Mouse (Mus musculus): Measurements from ENCODE around the gene Adcy4.

GRCm38 (mm10) chr14:55779656-55780055 is 4.2 kb downstream of the Adcy4 start:
- no peak for TF ChIP-seq CTCF (IDR thresholded peaks at IDR 0.05; ENCODE audit: low read depth, low read length)
- TF ChIP-seq POLR2A (IDR thresholded peaks at IDR 0.05; ENCODE audit: extremely low read depth, insufficient read depth, low read length), result no peak

Measured in liver, adult 2 months (tissue).